Mouse (Mus musculus): ENCODE measurements at regions not wholly inside any gene's neighbourhood (a gene's known extent, or its start where the extent isn't known, plus 50 kb on each side); places are given as distances from the start of the nearest gene placed in this dataset.

- DNase-seq, result no peak
These were observed 409.7 kb downstream of the Zfp704 start for GRCm38 (mm10) chr3:9200156-9200555.

- DNase-seq, result no peak
These were observed 411.1 kb downstream of the Zfp704 start for GRCm38 (mm10) chr3:9198652-9199332.

GRCm38 (mm10) chr3:9195781-9196180 lies 414.1 kb downstream of the Zfp704 start:
- DNase-seq, result no peak

DNA sequence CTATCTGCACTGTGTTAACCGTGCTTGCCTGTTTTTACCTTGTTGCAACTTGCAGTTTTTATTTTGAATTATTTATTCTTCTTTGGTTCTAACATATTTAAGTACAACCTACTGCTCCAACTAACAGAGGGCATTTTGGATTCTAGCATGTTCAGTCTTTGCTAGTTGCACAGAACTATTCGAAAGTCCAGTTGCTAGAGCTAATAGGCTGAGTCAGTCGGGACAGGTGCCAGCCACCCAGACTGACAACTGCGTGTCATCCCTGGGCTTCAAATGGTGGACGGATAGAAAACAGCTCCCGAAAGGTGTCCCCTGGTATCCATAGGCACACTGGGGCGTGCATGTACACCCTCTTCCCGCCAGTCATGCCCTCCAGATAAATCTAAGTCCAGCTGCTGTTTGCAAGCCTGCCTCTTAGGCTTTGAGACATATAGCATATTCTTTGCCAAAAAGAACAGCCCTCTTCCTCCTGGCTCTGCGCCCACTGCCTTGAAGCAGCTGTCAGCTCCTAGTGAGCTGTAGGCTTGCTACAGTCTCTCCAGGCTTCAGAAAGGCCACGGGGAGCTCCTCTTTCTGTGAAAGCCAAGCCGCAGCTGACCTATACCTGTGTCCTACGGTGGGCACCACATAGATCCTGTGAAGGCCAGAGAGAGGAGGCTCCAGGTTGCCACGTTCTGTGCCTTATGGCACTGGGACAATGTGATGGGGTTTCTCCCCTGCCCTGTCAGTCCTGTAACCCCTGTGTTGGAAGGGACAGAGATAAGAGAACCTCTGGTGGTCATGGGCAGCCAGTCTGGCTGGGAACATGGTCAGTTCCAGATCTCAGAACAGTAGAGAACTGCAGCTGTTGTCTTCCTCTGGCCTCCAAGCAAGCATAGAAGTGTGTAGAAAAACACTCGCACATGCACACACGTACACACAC lies 420.3 kb downstream of the Zfp704 start:
- DNase-seq, result no peak

DNA sequence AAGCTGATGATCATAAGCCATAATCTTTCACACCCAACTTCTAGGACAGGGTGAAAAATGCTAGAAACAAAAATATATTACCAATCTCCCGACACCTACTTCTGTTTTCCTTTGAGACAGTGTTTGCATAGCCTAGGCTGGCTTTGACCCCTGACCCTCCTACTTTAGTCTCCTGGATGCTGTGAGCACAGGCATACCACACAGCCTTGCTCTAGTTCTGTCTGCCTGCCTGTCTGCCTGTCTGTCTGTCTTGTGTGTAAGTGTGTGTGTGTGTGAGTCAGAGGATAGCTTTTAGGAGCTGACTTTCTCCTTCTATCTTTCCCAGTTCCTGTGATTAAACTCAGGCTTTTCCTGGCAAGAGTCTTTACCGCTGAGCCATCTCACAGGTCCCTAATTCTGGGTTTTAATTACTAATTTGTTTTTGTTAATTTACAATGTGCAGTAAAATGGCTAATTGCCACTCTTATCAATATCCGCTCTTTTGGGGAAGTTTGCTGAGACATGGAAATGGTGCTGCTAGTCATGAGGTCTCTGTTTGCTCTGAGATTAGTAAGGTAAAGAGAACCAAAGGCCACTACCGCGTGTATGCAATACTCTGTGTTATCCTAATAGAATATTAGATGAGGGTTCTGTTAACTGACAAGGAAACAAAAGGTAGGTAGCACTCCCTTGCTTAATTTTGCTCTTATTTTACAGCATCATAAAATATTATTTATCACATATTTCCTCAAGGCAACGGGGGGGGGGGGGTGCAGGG lies 423.3 kb downstream of the Zfp704 start:
- DNase-seq, result no peak

GRCm38 (mm10) chr3:9181576-9181975 lies 428.3 kb downstream of the Zfp704 start:
- no peak for DNase-seq

DNA sequence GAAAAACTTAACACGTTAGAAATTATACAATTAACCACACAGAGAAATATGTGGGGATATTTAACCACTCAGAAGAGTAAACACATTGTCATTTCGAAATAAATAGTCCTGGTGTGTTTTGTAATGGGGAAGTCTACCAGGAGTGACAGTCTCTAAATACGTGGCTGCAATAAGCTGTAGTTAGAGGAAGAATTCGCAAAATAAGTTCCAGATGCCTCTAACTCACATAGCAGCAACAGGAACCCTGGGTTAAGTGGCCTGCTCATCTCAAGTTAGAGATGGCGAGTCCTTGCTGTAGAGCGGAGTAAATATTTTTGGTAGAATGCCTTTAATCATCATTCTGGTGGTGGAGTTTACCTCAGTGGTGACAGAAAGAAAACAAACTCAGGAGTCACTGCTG lies 430.2 kb downstream of the Zfp704 start:
- no peak for DNase-seq

- no peak for DNase-seq
These were observed 435.4 kb downstream of the Zfp704 start for GRCm38 (mm10) chr3:9174517-9174832.

- no peak for DNase-seq
These were observed 436.0 kb downstream of the Zfp704 start for GRCm38 (mm10) chr3:9173643-9174516.

GRCm38 (mm10) chr3:9171970-9172369 lies 437.9 kb downstream of the Zfp704 start:
- no peak for DNase-seq

GRCm38 (mm10) chr3:9168955-9169354 lies 440.9 kb downstream of the Zfp704 start:
- DNase-seq, result no peak

DNA sequence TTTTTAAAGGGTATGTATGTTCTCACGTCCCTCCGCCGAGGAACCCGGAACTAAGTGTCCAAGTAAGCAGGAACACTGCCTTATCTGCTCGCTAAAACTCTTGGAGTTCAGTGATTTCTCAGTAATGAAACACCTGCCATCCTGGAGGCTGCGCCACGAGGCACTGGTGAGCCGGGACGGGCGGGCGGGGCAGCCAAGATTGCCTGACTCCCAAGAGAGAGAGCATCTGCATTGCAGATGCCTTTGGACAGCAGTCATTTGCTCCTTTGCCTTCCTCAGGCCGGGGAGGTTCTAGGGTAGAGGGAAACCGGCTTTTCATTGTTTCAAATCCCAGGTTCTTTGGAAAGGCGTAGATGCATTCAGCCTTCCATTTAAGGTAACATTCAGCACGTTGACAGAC lies 450.8 kb downstream of the Zfp704 start:
- no peak for DNase-seq

DNA sequence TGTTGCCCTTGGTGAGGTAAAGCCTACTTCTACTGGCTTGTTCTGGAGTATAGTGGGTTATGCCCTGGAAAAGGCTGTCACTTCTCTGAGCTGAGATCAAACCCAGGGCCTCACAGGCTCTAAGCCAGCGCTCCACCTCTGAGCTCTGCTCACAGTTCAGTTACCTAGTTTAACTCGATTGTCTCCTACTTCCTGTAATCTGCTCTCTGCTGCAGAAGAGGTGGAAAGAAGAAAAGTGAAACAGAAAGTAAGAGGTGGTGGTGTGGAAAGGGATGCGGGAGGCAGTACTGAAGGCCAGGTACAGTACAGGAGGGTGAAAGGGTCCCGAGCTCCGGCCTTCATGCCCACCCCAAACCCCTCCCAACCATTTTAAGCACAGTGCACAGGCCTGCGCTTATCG lies 455.7 kb downstream of the Zfp704 start:
- DNase-seq, result no peak

DNA sequence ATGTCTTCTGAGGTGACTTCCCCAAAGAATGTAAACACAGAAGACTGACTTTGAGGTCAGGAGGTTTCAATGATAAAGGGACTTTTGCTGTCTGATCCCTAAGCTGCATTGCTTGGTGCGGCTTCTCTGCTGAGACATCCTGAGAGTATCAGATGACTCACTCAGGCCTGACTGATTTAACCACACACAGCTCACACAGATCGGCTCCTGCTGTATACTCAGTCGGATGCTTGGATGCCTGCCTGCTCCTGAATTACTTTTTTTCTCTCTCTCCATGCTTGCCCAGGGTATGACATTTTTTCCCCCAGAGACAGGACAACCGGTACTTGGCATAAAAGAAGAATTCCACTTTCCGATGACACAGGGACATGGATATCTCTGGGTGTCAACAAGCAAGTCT lies 456.2 kb downstream of the Zfp704 start:
- no peak for DNase-seq

GRCm38 (mm10) chr3:9152256-9152655 lies 457.6 kb downstream of the Zfp704 start:
- DNase-seq, result no peak

GRCm38 (mm10) chr3:9151590-9151989 lies 458.3 kb downstream of the Zfp704 start:
- DNase-seq, result no peak

DNA sequence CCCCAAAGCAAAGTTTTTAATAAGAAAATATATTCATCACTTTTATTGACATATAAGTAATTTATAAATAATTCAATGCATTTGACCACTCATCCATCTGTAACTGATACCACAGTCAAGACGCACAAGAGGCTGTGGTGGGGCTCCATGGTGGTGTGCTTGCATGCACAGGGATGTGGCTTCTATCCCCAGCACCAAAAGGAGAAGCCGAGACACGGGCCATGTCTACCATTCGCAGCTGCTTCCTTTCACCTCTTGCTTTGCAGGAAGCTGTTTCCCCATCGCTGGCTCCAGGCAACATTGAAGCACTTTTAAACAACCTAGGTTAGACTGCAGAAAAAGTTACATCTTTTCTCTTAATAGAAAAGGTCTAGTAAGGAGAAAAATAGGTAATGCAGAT lies 461.3 kb downstream of the Zfp704 start:
- no peak for DNase-seq

DNA sequence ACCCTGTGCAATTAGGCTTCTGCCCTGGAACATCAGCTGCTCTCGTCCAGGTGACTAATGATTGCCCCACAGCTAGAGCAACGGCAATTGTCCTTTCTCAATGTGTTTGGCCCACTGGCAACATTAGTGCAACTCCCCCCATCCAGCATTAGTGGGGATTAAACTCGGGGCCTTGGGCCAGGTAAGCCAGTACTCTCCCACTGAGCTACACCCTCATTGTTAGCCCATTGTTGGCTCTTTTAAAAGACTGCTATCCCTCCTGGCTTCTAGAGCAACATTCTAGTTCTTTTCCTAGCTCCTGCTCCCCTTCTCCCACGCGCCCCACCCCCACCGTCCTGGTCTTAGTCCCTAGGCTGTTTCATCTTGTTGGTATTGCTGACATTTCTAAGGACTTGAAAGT lies 463.4 kb downstream of the Zfp704 start:
- no peak for DNase-seq

GRCm38 (mm10) chr3:9145612-9146011 lies 464.3 kb downstream of the Zfp704 start:
- no peak for DNase-seq

DNA sequence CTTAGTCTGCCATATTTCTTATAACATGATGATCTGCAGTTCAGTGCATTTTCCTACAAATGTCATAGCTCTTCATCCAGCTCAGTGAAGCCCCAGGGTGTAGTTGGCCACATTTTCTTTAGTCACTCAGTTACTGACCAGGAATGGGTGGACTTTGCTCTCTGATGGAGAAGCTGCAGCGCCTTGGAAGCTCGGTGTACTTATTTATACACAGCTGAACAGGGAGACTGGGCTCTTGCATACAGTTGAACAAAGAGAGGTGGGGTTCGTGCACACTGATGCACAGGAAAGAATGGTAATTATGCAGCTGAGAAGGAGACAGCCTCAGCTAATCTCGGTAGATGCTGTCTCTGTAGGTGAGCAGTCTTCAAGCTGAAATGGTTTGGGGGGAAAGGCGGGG lies 468.0 kb downstream of the Zfp704 start:
- no peak for DNase-seq

DNA sequence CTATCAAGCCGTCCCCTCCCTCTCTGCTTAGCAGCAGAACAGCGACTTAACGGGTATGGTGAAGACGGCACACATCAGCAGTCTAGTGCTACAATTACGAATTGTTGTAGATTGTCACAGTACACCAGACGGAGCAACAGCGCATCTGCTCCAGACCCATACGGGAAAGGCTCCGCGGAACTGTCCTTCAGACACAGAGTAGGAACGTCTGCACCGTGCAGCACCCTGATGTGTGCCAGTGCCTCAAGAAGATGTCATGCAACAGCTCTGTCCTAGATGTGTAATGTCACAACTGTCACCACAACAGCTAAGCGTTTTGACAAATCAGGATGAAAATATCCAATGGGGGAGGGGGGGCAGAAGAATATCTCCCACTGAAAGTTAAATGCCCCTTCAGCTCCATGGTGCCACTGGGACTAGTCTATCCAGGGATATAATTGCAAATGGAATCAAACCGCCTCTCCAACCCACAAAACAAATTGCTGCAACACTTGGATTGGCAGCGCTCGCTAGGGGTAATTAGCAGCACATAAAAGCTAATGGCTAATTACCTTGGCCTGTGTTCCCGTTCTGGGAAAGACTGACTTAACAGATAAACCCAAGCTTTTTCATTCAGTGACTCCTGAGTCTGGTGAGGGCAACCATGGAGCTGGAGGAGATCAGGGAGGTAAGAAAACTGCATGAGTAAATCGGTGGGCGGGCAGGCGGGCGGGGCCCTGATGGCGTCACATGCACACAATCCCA lies 472.6 kb downstream of the Zfp704 start:
- no peak for DNase-seq

DNA sequence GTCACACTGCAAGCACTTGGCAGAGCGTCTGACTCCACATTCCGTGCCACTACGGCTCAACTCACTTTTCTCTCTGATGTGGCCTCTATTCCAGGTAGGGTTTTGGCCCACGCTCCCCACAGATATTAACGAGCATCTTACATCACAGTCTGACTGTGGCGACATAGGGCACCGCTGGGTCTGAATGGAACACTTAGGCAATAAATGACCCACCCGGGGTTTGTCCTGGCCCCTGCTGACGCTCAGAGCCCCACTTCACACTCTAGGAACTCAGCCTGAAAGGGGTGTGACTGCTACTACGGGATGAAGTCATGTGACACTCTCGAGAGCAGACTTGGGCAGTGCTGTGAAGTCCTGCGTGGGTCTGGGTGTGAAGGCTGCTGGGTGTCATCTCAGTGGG lies 475.9 kb downstream of the Zfp704 start:
- no peak for DNase-seq

Data from thymus, adult 18-20 months (tissue).